Mouse (Mus musculus) gastrocnemius, adult 18-20 months (tissue): ENCODE measurements around the gene Nelfb. TPM values are rescaled to one million over a fixed set of nuclear protein-coding genes. Genes with fewer than 3 reads are reported as not detected.

ENCODE experiments used
- DNase-seq: peaks from one replicate; pipeline ENCODE4 v3.0.0; 2021; ENCODE audit warnings: low spot score
- total RNA-seq, 2 experiments: library from RNA; stranded (reverse); gene quantifications; 2 replicates each; pipeline ENCODE4 v1.2.3; 2021

Nelfb gene
- total RNA-seq, 2 experiments from 2014 or later, result 18.8 to 21.3 TPM

GRCm38 (mm10) chr2:25231038-25231437 is 19.7 kb upstream of the Nelfb start:
- DNase-seq, result no peak

- DNase-seq, result no peak
These were observed 19.3 kb upstream of the Nelfb start for GRCm38 (mm10) chr2:25230581-25230980.

- DNase-seq, result no peak
These were observed 18.3 kb upstream of the Nelfb start for GRCm38 (mm10) chr2:25229582-25229981.

- DNase-seq, result no peak
These were observed 17.8 kb upstream of the Nelfb start for GRCm38 (mm10) chr2:25228995-25229530.

- peak; percentile 90 for DNase-seq
These were observed 17.2 kb upstream of the Nelfb start for GRCm38 (mm10) chr2:25228431-25228889.

GRCm38 (mm10) chr2:25227406-25227805 is 16.1 kb upstream of the Nelfb start:
- no peak for DNase-seq

GRCm38 (mm10) chr2:25226864-25227263 is 15.6 kb upstream of the Nelfb start:
- peak; percentile 65 for DNase-seq

GRCm38 (mm10) chr2:25225811-25226379 is 14.6 kb upstream of the Nelfb start:
- DNase-seq, result no peak

GRCm38 (mm10) chr2:25224766-25225752 is 13.8 kb upstream of the Nelfb start:
- DNase-seq, result peak; percentile 99

- DNase-seq, result no peak
These were observed 13.1 kb upstream of the Nelfb start, which contains the start of gene Tubb4b for GRCm38 (mm10) chr2:25224492-25224765. Gene Tubb4b (minus strand): TSS chr2:25224702.

- peak; percentile 87 for DNase-seq
These were observed 12.6 kb upstream of the Nelfb start for GRCm38 (mm10) chr2:25223681-25224491.

GRCm38 (mm10) chr2:25221331-25221772 is 10.1 kb upstream of the Nelfb start:
- no peak for DNase-seq

- no peak for DNase-seq
These were observed 7.2 kb upstream of the Nelfb start, which contains the start of gene Fam166a for GRCm38 (mm10) chr2:25218445-25218844. Gene Fam166a (plus strand): TSS chr2:25218745.

GRCm38 (mm10) chr2:25217666-25218065 is 6.4 kb upstream of the Nelfb start:
- DNase-seq, result no peak

- no peak for DNase-seq
These were observed 3.2 kb upstream of the Nelfb start, which contains the start of gene Stpg3 for GRCm38 (mm10) chr2:25214444-25214843. Gene Stpg3 (minus strand): TSS chr2:25214637.

- DNase-seq, result no peak
These were observed 2.1 kb upstream of the Nelfb start for GRCm38 (mm10) chr2:25213266-25213865.

- DNase-seq, result no peak
These were observed 603 bp downstream of the Nelfb start for GRCm38 (mm10) chr2:25210686-25211085.

- DNase-seq, result no peak
These were observed 3.7 kb downstream of the Nelfb start for GRCm38 (mm10) chr2:25207593-25207992.

- no peak for DNase-seq
These were observed 7.6 kb downstream of the Nelfb start for GRCm38 (mm10) chr2:25203631-25204214.

- DNase-seq, result no peak
These were observed 10.7 kb downstream of the Nelfb start for GRCm38 (mm10) chr2:25200631-25201030.

GRCm38 (mm10) chr2:25197946-25198345 is 13.3 kb downstream of the Nelfb start:
- DNase-seq, result no peak
